Mouse (Mus musculus) MEL (cell line): Measurements from ENCODE around the gene Doc2g. TPM values are rescaled to one million over a fixed set of nuclear protein-coding genes. Genes with fewer than 3 reads are reported as not detected.

Experiments used
- DNase-seq: peaks from one replicate; pipeline ENCODE4 v3.0.0; 2011; ENCODE audit warnings: low read depth, low spot score
- H3K27ac ChIP-seq: 2 replicates; pipeline ENCODE4 v1.5.1; 2012; ENCODE audit warnings: low read depth, mild to moderate bottlenecking, control low read depth, low read length, moderate library complexity; ENCODE audit not compliant: control insufficient read depth
- H3K27me3 ChIP-seq, 2 experiments: fragments of 150-350 bp in 1 of 2; sonication (generic) in 1 of 2; 2 replicates each; pipeline ENCODE4 v1.6.1; 2012; ENCODE audit warnings: low read length in 2 of 2, mild to moderate bottlenecking in 2 of 2, improper control_type of control experiment in 1 of 2, moderate library complexity in 1 of 2; ENCODE audit not compliant: insufficient read depth in 2 of 2, control insufficient read depth in 1 of 2
- H3K36me3 ChIP-seq, 2 experiments: 2 replicates each; pipeline ENCODE4 v1.6.1; 2012 to 2014; ENCODE audit warnings: low read length in 2 of 2, improper control_type of control experiment in 1 of 2, inconsistent platforms in 1 of 2, mild to moderate bottlenecking in 1 of 2; ENCODE audit not compliant: insufficient read depth in 2 of 2, control insufficient read depth in 1 of 2
- H3K4me1 ChIP-seq, 2 experiments: fragments of 150-350 bp in 1 of 2; sonication (generic) in 1 of 2; 2 replicates each; pipeline ENCODE4 v1.6.1; 2012; ENCODE audit warnings: low read length in 2 of 2, improper control_type of control experiment in 1 of 2, mild to moderate bottlenecking in 1 of 2; ENCODE audit not compliant: insufficient read depth in 2 of 2, control insufficient read depth in 1 of 2
- H3K4me3 ChIP-seq, 2 experiments: fragments of 150-350 bp in 1 of 2; sonication (generic) in 1 of 2; 2 replicates each; pipeline ENCODE4 v1.5.1; 2012; ENCODE audit warnings: low read depth in 2 of 2, low read length in 2 of 2, mild to moderate bottlenecking in 2 of 2, moderate library complexity in 2 of 2, control low read depth in 1 of 2, improper control_type of control experiment in 1 of 2; ENCODE audit not compliant: control insufficient read depth in 1 of 2, insufficient read depth in 1 of 2
- H3K79me2 ChIP-seq: 2 replicates; pipeline ENCODE4 v1.6.1; 2012; ENCODE audit warnings: mild to moderate bottlenecking, low read length, moderate library complexity; ENCODE audit not compliant: control insufficient read depth, poor library complexity, insufficient read depth
- H3K9ac ChIP-seq: 2 replicates; pipeline ENCODE4 v1.6.1; 2012; ENCODE audit warnings: low read depth, mild to moderate bottlenecking, control low read depth, low read length, moderate library complexity; ENCODE audit not compliant: control insufficient read depth, poor library complexity, severe bottlenecking
- H3K9me3 ChIP-seq: fragments of 150-350 bp; sonication (generic); replicated peaks from 2 replicates; pipeline ENCODE4 v1.6.1; 2012; ENCODE audit warnings: mild to moderate bottlenecking, low read length, improper control_type of control experiment, moderate library complexity; ENCODE audit not compliant: insufficient read depth
- CHD1 ChIP-seq: IDR thresholded peaks from 2 replicates; pipeline ENCODE4 v1.6.1; 2012; ENCODE audit warnings: low read depth, mild to moderate bottlenecking, inconsistent platforms, low read length, improper control_type of control experiment
- ELF1 ChIP-seq: IDR thresholded peaks from 2 replicates; pipeline ENCODE4 v1.6.1; 2014; ENCODE audit warnings: low read depth, mild to moderate bottlenecking, inconsistent platforms, low read length, improper control_type of control experiment, moderate library complexity
- EP300 ChIP-seq, 2 experiments: IDR thresholded peaks; 2 replicates each; pipeline ENCODE4 v1.6.1; 2011; ENCODE audit warnings: improper control_type of control experiment in 2 of 2, low read length in 2 of 2, low read depth in 1 of 2, mild to moderate bottlenecking in 1 of 2
- ETS1 ChIP-seq: IDR thresholded peaks from 2 replicates; pipeline ENCODE4 v1.6.1; 2012; ENCODE audit warnings: low read depth, mild to moderate bottlenecking, inconsistent platforms, low read length, improper control_type of control experiment, moderate library complexity
- GABPA ChIP-seq: IDR thresholded peaks from 2 replicates; pipeline ENCODE4 v1.6.1; 2012; ENCODE audit warnings: low read depth, mild to moderate bottlenecking, inconsistent platforms, low read length, improper control_type of control experiment, moderate library complexity
- GATA1 ChIP-seq: IDR thresholded peaks from 2 replicates; pipeline ENCODE4 v1.6.1; 2011; ENCODE audit warnings: low read depth, low read length, improper control_type of control experiment
- HCFC1 ChIP-seq: IDR thresholded peaks from 2 replicates; pipeline ENCODE4 v1.6.1; 2012; ENCODE audit warnings: low read depth, mild to moderate bottlenecking, inconsistent platforms, low read length, improper control_type of control experiment, moderate library complexity
- JUND ChIP-seq: IDR thresholded peaks from 2 replicates; pipeline ENCODE4 v1.6.1; 2011; ENCODE audit warnings: low read depth, mild to moderate bottlenecking, improper control_type of control experiment, low read length
- MAFK ChIP-seq: IDR thresholded peaks from 2 replicates; pipeline ENCODE4 v1.6.1; 2011; ENCODE audit warnings: low read depth, mild to moderate bottlenecking, low read length, improper control_type of control experiment, borderline replicate concordance
- MAZ ChIP-seq: IDR thresholded peaks from 2 replicates; pipeline ENCODE4 v1.6.1; 2012; ENCODE audit warnings: low read depth, mild to moderate bottlenecking, inconsistent platforms, low read length, improper control_type of control experiment
- MEF2A ChIP-seq: IDR thresholded peaks from 2 replicates; pipeline ENCODE4 v1.6.1; 2014; ENCODE audit warnings: low read depth, mild to moderate bottlenecking, inconsistent platforms, low read length, improper control_type of control experiment; ENCODE audit not compliant: poor library complexity, insufficient replicate concordance, severe bottlenecking; ENCODE audit errors: extremely low read depth
- MXI1 ChIP-seq: IDR thresholded peaks from 2 replicates; pipeline ENCODE4 v1.6.1; 2011; ENCODE audit warnings: mild to moderate bottlenecking, low read depth, low read length, improper control_type of control experiment
- NELFE ChIP-seq: IDR thresholded peaks from 2 replicates; pipeline ENCODE4 v1.6.1; 2011; ENCODE audit warnings: low read depth, low read length, improper control_type of control experiment
- NRF1 ChIP-seq: IDR thresholded peaks from 2 replicates; pipeline ENCODE4 v1.6.1; 2014; ENCODE audit warnings: low read depth, mild to moderate bottlenecking, inconsistent platforms, low read length, improper control_type of control experiment, moderate library complexity; ENCODE audit not compliant: poor library complexity, insufficient read depth, severe bottlenecking
- RAD21 ChIP-seq: IDR thresholded peaks from 2 replicates; pipeline ENCODE4 v1.6.1; 2011; ENCODE audit warnings: mild to moderate bottlenecking, low read depth, low read length, improper control_type of control experiment
- TAL1 ChIP-seq: IDR thresholded peaks from 2 replicates; pipeline ENCODE4 v1.6.1; 2012; ENCODE audit warnings: mild to moderate bottlenecking, inconsistent platforms, low read length, moderate library complexity, mixed read lengths
- TCF12 ChIP-seq: IDR thresholded peaks from 2 replicates; pipeline ENCODE4 v1.6.1; 2014; ENCODE audit warnings: low read depth, mild to moderate bottlenecking, inconsistent platforms, low read length, improper control_type of control experiment, moderate library complexity
- UBTF ChIP-seq: IDR thresholded peaks from 2 replicates; pipeline ENCODE4 v1.6.1; 2012; ENCODE audit warnings: low read depth, mild to moderate bottlenecking, inconsistent platforms, low read length, improper control_type of control experiment, moderate library complexity, borderline replicate concordance; ENCODE audit not compliant: insufficient read depth
- USF1 ChIP-seq: IDR thresholded peaks from 2 replicates; pipeline ENCODE4 v1.6.1; 2014; ENCODE audit warnings: low read depth, mild to moderate bottlenecking, inconsistent platforms, low read length, improper control_type of control experiment, moderate library complexity
- ZMIZ1 ChIP-seq: IDR thresholded peaks from 2 replicates; pipeline ENCODE4 v1.6.1; 2012; ENCODE audit warnings: low read depth, mild to moderate bottlenecking, inconsistent platforms, low read length, improper control_type of control experiment, moderate library complexity
- polyA plus RNA-seq, 2 experiments: library from polyadenylated mRNA; stranded (reverse) in 1 of 2; unstranded in 1 of 2; fragments of >175 nt in 1 of 2; fragments of >200 nt in 1 of 2; gene quantifications; 2 replicates each; pipeline versions ENCODE4 v1.2.1 to v1.2.4; 2012; ENCODE audit warnings: low replicate concordance in 2 of 2, low read depth in 1 of 2; ENCODE audit not compliant: insufficient read length in 2 of 2, insufficient read depth in 1 of 2, missing spikeins in 1 of 2
- total RNA-seq: library from RNA; depleted of rRNA; stranded (reverse); fragments of 300-350 nt; gene quantifications from 2 replicates; pipeline ENCODE4 v1.2.3, GENCODE M21; 2012

Gene Doc2g
- total and polyA plus RNA-seq, 3 experiments: 9.9 to 16.0 TPM; not detected in 1

GRCm38 (mm10) chr19:3994932-3995331 is 8.2 kb upstream of the Doc2g start:
- Histone ChIP-seq H3K4me1 (peaks cover 0 to 9% of the 10 kb centered on the region in 2 experiments; a peak in 2 of 4 replicates), H3K27me3 (peaks cover 3 to 8% of the 10 kb centered on the region in 2 experiments), H3K79me2 (no peaks in the 10 kb centered on the region), H3K27ac (no peak overlapping the region)
- no peak for TF ChIP-seq NELFE
- TF ChIP-seq GATA1: no peak
- TF ChIP-seq MEF2A: no peak
- no peak for TF ChIP-seq ZMIZ1
- no peak for TF ChIP-seq MAFK
- TF ChIP-seq ELF1: no peak
- no peak for TF ChIP-seq UBTF
- no peak for TF ChIP-seq MAZ
- TF ChIP-seq NRF1: no peak
- TF ChIP-seq RAD21: no peak
- no peak for TF ChIP-seq USF1
- TF ChIP-seq ETS1: no peak
- TF ChIP-seq TAL1: no peak
- TF ChIP-seq GABPA: no peak
- TF ChIP-seq CHD1: no peak
- TF ChIP-seq EP300 (IDR thresholded peaks at IDR 0.05; ENCODE audit: low read depth in 1 of 2, low read length in 2 of 2): no peak
- no peak for TF ChIP-seq HCFC1
- no peak for TF ChIP-seq MXI1
- no peak for TF ChIP-seq JUND
- TF ChIP-seq TCF12: no peak
- TF ChIP-seq, all 39 proteins: peak for 0
- H3K4me3 ChIP-seq: no peak overlapping the region
- H3K9ac ChIP-seq: no peak overlapping the region
- peaks cover 0 to 5% of the 10 kb centered on the region in 2 experiments; a peak in 2 of 4 replicates for H3K36me3 ChIP-seq
- no peak for DNase-seq
- H3K9me3 ChIP-seq: no peaks in the 10 kb centered on the region

DNA sequence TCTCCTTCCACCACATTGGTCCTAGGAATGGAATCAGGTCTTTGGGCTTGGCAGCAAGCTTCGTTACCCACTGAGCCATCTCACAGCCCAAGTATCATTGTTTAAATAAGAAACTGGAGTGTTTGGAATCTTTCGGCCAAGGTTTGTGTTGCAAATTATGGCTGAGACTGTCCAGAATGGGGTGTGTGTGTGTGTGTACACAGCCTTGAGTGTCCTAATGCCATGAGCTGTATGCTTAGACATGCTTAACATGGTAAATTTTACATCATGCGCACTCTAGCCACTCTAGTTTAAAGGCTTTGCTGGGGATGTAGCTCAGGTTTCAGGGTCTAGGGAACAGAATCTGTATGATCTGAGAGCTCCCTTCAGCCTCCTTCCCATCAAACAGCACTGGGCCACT is 7.6 kb upstream of the Doc2g start:
- Histone ChIP-seq H3K4me1 (peaks cover 0 to 9% of the 10 kb centered on the region in 2 experiments; a peak in 2 of 4 replicates), H3K4me3 (no peak overlapping the region), H3K9me3 (no peaks in the 10 kb centered on the region), H3K27ac (no peak overlapping the region), H3K79me2 (peaks cover under 1% of the 10 kb centered on the region; the same call in 1 of the 2 replicates), H3K27me3 (peaks cover 3 to 8% of the 10 kb centered on the region in 2 experiments), H3K36me3 (peaks cover 0 to 5% of the 10 kb centered on the region in 2 experiments; a peak in 2 of 4 replicates), H3K9ac (no peak overlapping the region)
- DNase-seq: no peak
- no peak for TF ChIP-seq USF1
